Mouse (Mus musculus) lung, postnatal 0 days (tissue): ENCODE data around the gene Cdk13.

Experiments used
- CTCF ChIP-seq: IDR thresholded peaks from 2 replicates; pipeline ENCODE4 v1.5.1; 2016; ENCODE audit warnings: antibody characterized with exemption, mild to moderate bottlenecking
- EP300 ChIP-seq: IDR thresholded peaks from 2 replicates; pipeline ENCODE4 v1.6.1; 2016; ENCODE audit warnings: antibody characterized with exemption, mild to moderate bottlenecking, control low read depth

- no peak for TF ChIP-seq CTCF
- TF ChIP-seq EP300, result no peak
Measured at GRCm38 (mm10) chr13:17717357-17717756, 87.5 kb downstream of the Cdk13 start.
